Mouse (Mus musculus): Measurements from ENCODE around the gene Ubox5. TPM values are rescaled to one million over a fixed set of nuclear protein-coding genes. Genes with fewer than 3 reads are reported as not detected.

Gene Ubox5
- polyA plus RNA-seq, 1 experiment from 2014 or later = 12.6 TPM

- Histone ChIP-seq H3K36me3 (replicated peaks; ENCODE audit: control insufficient read depth, insufficient read depth) (no peaks in the 10 kb centered on the region), H3K9me3 (ENCODE audit: control insufficient read depth, low read length) (no peaks in the 10 kb centered on the region), H3K27me3 (ENCODE audit: control insufficient read depth, insufficient read depth, low read length) (peaks cover 65% of the 10 kb centered on the region), H3K4me1 (replicated peaks; ENCODE audit: control insufficient read depth, insufficient read depth, low read length) (peaks cover 12% of the 10 kb centered on the region; the same call in 1 of the 2 replicates), H3K4me2 (replicated peaks) (peak within 1 kb of the TSS; percentile 42), H3K27ac (no peak within 1 kb of the TSS), H3K4me3 (replicated peaks; ENCODE audit: low read length) (peak within 1 kb of the TSS; percentile 20), H3K9ac (no peak within 1 kb of the TSS)
- ATAC-seq (ENCODE audit: low FRiP score) = no peak
- WGBS = 37% methylated on average over 9 of the region's 9 CpGs
- no peak for DNase-seq (ENCODE audit: low spot score)
Observed at GRCm38 (mm10) chr2:130575873-130576272, 54.0 kb downstream of the Ubox5 start, which contains the start of gene Oxt. TSS of gene Oxt (plus strand) at chr2:130576173.

GRCm38 (mm10) chr2:130574960-130575359 is 54.9 kb downstream of the Ubox5 start:
- 81% methylated on average over 5 of the region's 5 CpGs for WGBS
- Histone ChIP-seq H3K9ac (no peak overlapping the region), H3K27ac (no peak overlapping the region), H3K4me3 (replicated peaks; ENCODE audit: low read length) (no peak overlapping the region), H3K9me3 (ENCODE audit: control insufficient read depth, low read length) (no peaks in the 10 kb centered on the region), H3K4me2 (replicated peaks) (no peak overlapping the region), H3K4me1 (replicated peaks; ENCODE audit: control insufficient read depth, insufficient read depth, low read length) (0 out of 2 replicates have a peak, but pooled peaks cover 4% of the 10 kb centered on the region), H3K36me3 (replicated peaks; ENCODE audit: control insufficient read depth, insufficient read depth) (no peaks in the 10 kb centered on the region), H3K27me3 (ENCODE audit: control insufficient read depth, insufficient read depth, low read length) (peaks cover 55% of the 10 kb centered on the region)
- ATAC-seq (ENCODE audit: low FRiP score) (no peak), DNase-seq (ENCODE audit: low spot score) (no peak)

- no peaks in the 10 kb centered on the region for H3K9me3 ChIP-seq (ENCODE audit: control insufficient read depth, low read length)
- peaks cover 21% of the 10 kb centered on the region for H3K36me3 ChIP-seq (replicated peaks; ENCODE audit: control insufficient read depth, insufficient read depth)
- no peak for DNase-seq (ENCODE audit: low spot score)
- H3K4me2 ChIP-seq (replicated peaks) = no peak overlapping the region
- H3K4me3 ChIP-seq (replicated peaks; ENCODE audit: low read length) = no peak overlapping the region
- H3K9ac ChIP-seq = no peak overlapping the region
- no peak overlapping the region for H3K27ac ChIP-seq
- peaks cover 4% of the 10 kb centered on the region for H3K4me1 ChIP-seq (replicated peaks; ENCODE audit: control insufficient read depth, insufficient read depth, low read length)
- no peak for ATAC-seq (ENCODE audit: low FRiP score)
- peaks cover 5% of the 10 kb centered on the region for H3K27me3 ChIP-seq (ENCODE audit: control insufficient read depth, insufficient read depth, low read length)
Observed at GRCm38 (mm10) chr2:130569926-130570325, 59.9 kb downstream of the Ubox5 start.

GRCm38 (mm10) chr2:130568921-130569320 is 60.9 kb downstream of the Ubox5 start:
- Histone ChIP-seq H3K27ac (no peak overlapping the region), H3K4me2 (replicated peaks) (no peak overlapping the region), H3K4me1 (replicated peaks; ENCODE audit: control insufficient read depth, insufficient read depth, low read length) (peaks cover 13% of the 10 kb centered on the region), H3K36me3 (replicated peaks; ENCODE audit: control insufficient read depth, insufficient read depth) (peaks cover 24% of the 10 kb centered on the region), H3K9ac (no peak overlapping the region), H3K4me3 (replicated peaks; ENCODE audit: low read length) (no peak overlapping the region), H3K27me3 (ENCODE audit: control insufficient read depth, insufficient read depth, low read length) (no peaks in the 10 kb centered on the region), H3K9me3 (ENCODE audit: control insufficient read depth, low read length) (no peaks in the 10 kb centered on the region)
- DNase-seq (ENCODE audit: low spot score) = no peak
- WGBS = 82% methylated on average over 4 of the region's 4 CpGs
- ATAC-seq (ENCODE audit: low FRiP score) = no peak

GRCm38 (mm10) chr2:130564983-130565382 is 64.9 kb downstream of the Ubox5 start:
- H3K9me3 ChIP-seq (ENCODE audit: control insufficient read depth, low read length) = no peaks in the 10 kb centered on the region
- H3K4me2 ChIP-seq (replicated peaks) = peak overlapping the region; percentile 88
- 0 out of 2 replicates have a peak overlapping the region, but pooled peaks have one; percentile 95 for H3K4me3 ChIP-seq (replicated peaks; ENCODE audit: low read length)
- DNase-seq (ENCODE audit: low spot score) (no peak), ATAC-seq (ENCODE audit: low FRiP score) (no peak)
- peaks cover 24% of the 10 kb centered on the region for H3K36me3 ChIP-seq (replicated peaks; ENCODE audit: control insufficient read depth, insufficient read depth)
- H3K9ac ChIP-seq = no peak overlapping the region
- WGBS = 81% methylated on average over 8 of the region's 8 CpGs
- H3K27ac ChIP-seq = no peak overlapping the region
- peaks cover 20% of the 10 kb centered on the region for H3K4me1 ChIP-seq (replicated peaks; ENCODE audit: control insufficient read depth, insufficient read depth, low read length)
- H3K27me3 ChIP-seq (ENCODE audit: control insufficient read depth, insufficient read depth, low read length) = no peaks in the 10 kb centered on the region

GRCm38 (mm10) chr2:130564063-130564462 is 65.8 kb downstream of the Ubox5 start:
- H3K4me3 ChIP-seq (replicated peaks; ENCODE audit: low read length) = peak overlapping the region; percentile 95
- no peak for DNase-seq (ENCODE audit: low spot score)
- H3K4me1 ChIP-seq (replicated peaks; ENCODE audit: control insufficient read depth, insufficient read depth, low read length) = peaks cover 20% of the 10 kb centered on the region
- no peaks in the 10 kb centered on the region for H3K9me3 ChIP-seq (ENCODE audit: control insufficient read depth, low read length)
- peaks cover 24% of the 10 kb centered on the region for H3K36me3 ChIP-seq (replicated peaks; ENCODE audit: control insufficient read depth, insufficient read depth)
- under 1% methylated on average over 16 of the region's 23 CpGs for WGBS
- H3K27ac ChIP-seq = no peak overlapping the region
- no peaks in the 10 kb centered on the region for H3K27me3 ChIP-seq (ENCODE audit: control insufficient read depth, insufficient read depth, low read length)
- ATAC-seq (ENCODE audit: low FRiP score) = no peak
- H3K9ac ChIP-seq = peak overlapping the region; percentile 95
- peak overlapping the region; percentile 88 for H3K4me2 ChIP-seq (replicated peaks)

GRCm38 (mm10) chr2:130563212-130564055 is 66.4 kb downstream of the Ubox5 start, which contains the start of gene Mrps26:
TSS of gene Mrps26 (plus strand) at chr2:130563742.
- Histone ChIP-seq H3K9ac (peak within 1 kb of the TSS; percentile 95), H3K4me2 (replicated peaks) (peak within 1 kb of the TSS; percentile 88), H3K4me3 (replicated peaks; ENCODE audit: low read length) (peak within 1 kb of the TSS; percentile 95), H3K36me3 (replicated peaks; ENCODE audit: control insufficient read depth, insufficient read depth) (peaks cover 25% of the 10 kb centered on the region), H3K27me3 (ENCODE audit: control insufficient read depth, insufficient read depth, low read length) (no peaks in the 10 kb centered on the region), H3K9me3 (ENCODE audit: control insufficient read depth, low read length) (no peaks in the 10 kb centered on the region), H3K27ac (peak within 1 kb of the TSS; percentile 38), H3K4me1 (replicated peaks; ENCODE audit: control insufficient read depth, insufficient read depth, low read length) (peaks cover 20% of the 10 kb centered on the region)
- under 1% methylated on average over 61 of the region's 61 CpGs for WGBS
- ATAC-seq (ENCODE audit: low FRiP score) (peak; percentile 99), DNase-seq (ENCODE audit: low spot score) (peak; percentile 87)

- no peak for ATAC-seq (ENCODE audit: low FRiP score)
- 63% methylated on average over 2 of the region's 2 CpGs for WGBS
- no peak for DNase-seq (ENCODE audit: low spot score)
- H3K36me3 ChIP-seq (replicated peaks; ENCODE audit: control insufficient read depth, insufficient read depth) = peaks cover 46% of the 10 kb centered on the region
- no peaks in the 10 kb centered on the region for H3K9me3 ChIP-seq (ENCODE audit: control insufficient read depth, low read length)
- no peak overlapping the region for H3K4me2 ChIP-seq (replicated peaks)
- peaks cover 4% of the 10 kb centered on the region; the same call in 1 of the 2 replicates for H3K4me1 ChIP-seq (replicated peaks; ENCODE audit: control insufficient read depth, insufficient read depth, low read length)
- H3K9ac ChIP-seq = no peak overlapping the region
- no peaks in the 10 kb centered on the region for H3K27me3 ChIP-seq (ENCODE audit: control insufficient read depth, insufficient read depth, low read length)
- H3K4me3 ChIP-seq (replicated peaks; ENCODE audit: low read length) = no peak overlapping the region
- no peak overlapping the region for H3K27ac ChIP-seq
Observed at GRCm38 (mm10) chr2:130558015-130558414, 71.8 kb downstream of the Ubox5 start.

- DNase-seq (ENCODE audit: low spot score) = no peak
- Histone ChIP-seq H3K36me3 (replicated peaks; ENCODE audit: control insufficient read depth, insufficient read depth) (peaks cover 52% of the 10 kb centered on the region), H3K9ac (no peak overlapping the region), H3K27me3 (ENCODE audit: control insufficient read depth, insufficient read depth, low read length) (no peaks in the 10 kb centered on the region), H3K9me3 (ENCODE audit: control insufficient read depth, low read length) (no peaks in the 10 kb centered on the region), H3K27ac (no peak overlapping the region), H3K4me2 (replicated peaks) (no peak overlapping the region), H3K4me3 (replicated peaks; ENCODE audit: low read length) (no peak overlapping the region), H3K4me1 (replicated peaks; ENCODE audit: control insufficient read depth, insufficient read depth, low read length) (no peaks in the 10 kb centered on the region)
- 98% methylated on average over 2 of the region's 2 CpGs for WGBS
- ATAC-seq (ENCODE audit: low FRiP score) = no peak
Observed at GRCm38 (mm10) chr2:130557462-130557861, 72.4 kb downstream of the Ubox5 start.
